Mouse (Mus musculus) adrenal gland, adult 18-20 months (tissue): ENCODE results near the gene Tmem198. TPM values are rescaled to one million over a fixed set of nuclear protein-coding genes. Genes with fewer than 3 reads are reported as not detected.

Experiments used
- DNase-seq, 2 experiments: peaks; one replicate each; pipeline ENCODE4 v3.0.0; 2021 to 2022; ENCODE audit warnings: low spot score in 2 of 2
- long read RNA-seq, 2 experiments: library from polyadenylated mRNA; stranded (forward); transcript quantifications; one replicate each; pipeline ENCODE4 v2.0.0; 2021
- total RNA-seq, 2 experiments: library from RNA; stranded (reverse); gene quantifications; 1 replicate in 1 of 2; 2 replicates in 1 of 2; pipeline ENCODE4 v1.2.3; 2021

The Tmem198 gene
- 1 to 10 TPM; 3.5 to 6.2 TPM for total RNA-seq
- long read RNA-seq, experiment 1, transcript Tmem198-202 (5 exons, 2,185 nt) = major isoform, 5 of 8 reads
- long read RNA-seq, experiment 1, partial matches to known transcripts = 0 of 8 reads
- long read RNA-seq, experiment 1, other reads (novel, unspliced or antisense) = 3 of 8 reads
- long read RNA-seq, experiment 2, transcript Tmem198-202 (5 exons, 2,185 nt) = major isoform, 8 of 16 reads
- long read RNA-seq, experiment 2, partial matches to known transcripts = 1 of 16 reads
- long read RNA-seq, experiment 2, other reads (novel, unspliced or antisense) = 7 of 16 reads

GRCm38 (mm10) chr1:75478916-75479634 is at the start of gene Tmem198, which contains the start of gene Chpf:
Gene Tmem198, plus strand, starts transcription at chr1:75479532.
Gene Chpf, minus strand, starts transcription at chr1:75479307.
- peak; percentile 93 to 98 for DNase-seq

GRCm38 (mm10) chr1:75435475-75436328 is 43.6 kb upstream of the Tmem198 start, which contains the start of gene Gmppa:
Gene Gmppa, plus strand, starts transcription at chr1:75435930.
- peak; percentile 73 to 75 for DNase-seq

- DNase-seq = no peak
Observed at GRCm38 (mm10) chr1:75438782-75439181, 40.5 kb upstream of the Tmem198 start.

GRCm38 (mm10) chr1:75440661-75441060 is 38.7 kb upstream of the Tmem198 start:
- DNase-seq = no peak

GRCm38 (mm10) chr1:75441471-75441996 is 37.8 kb upstream of the Tmem198 start:
- DNase-seq = no peak

GRCm38 (mm10) chr1:75442171-75442570 is 37.2 kb upstream of the Tmem198 start:
- no peak for DNase-seq

- no peak for DNase-seq
Observed at GRCm38 (mm10) chr1:75442811-75443210, 36.5 kb upstream of the Tmem198 start.

GRCm38 (mm10) chr1:75443247-75444024 is 35.9 kb upstream of the Tmem198 start:
- DNase-seq = no peak

GRCm38 (mm10) chr1:75444208-75444607 is 35.1 kb upstream of the Tmem198 start:
- DNase-seq = no peak

GRCm38 (mm10) chr1:75445141-75445701 is 34.1 kb upstream of the Tmem198 start:
- no peak for DNase-seq

- peak; percentile 71 to 76 for DNase-seq
Observed at GRCm38 (mm10) chr1:75445751-75446611, 33.4 kb upstream of the Tmem198 start.

GRCm38 (mm10) chr1:75446656-75447055 is 32.7 kb upstream of the Tmem198 start:
- no peak for DNase-seq

GRCm38 (mm10) chr1:75447265-75448051 is 31.9 kb upstream of the Tmem198 start:
- no peak for DNase-seq

GRCm38 (mm10) chr1:75448052-75448431 is 31.3 kb upstream of the Tmem198 start:
- DNase-seq = no peak

- no peak for DNase-seq
Observed at GRCm38 (mm10) chr1:75448937-75449336, 30.4 kb upstream of the Tmem198 start.

- DNase-seq = no peak
Observed at GRCm38 (mm10) chr1:75449377-75450135, 29.8 kb upstream of the Tmem198 start.

GRCm38 (mm10) chr1:75450314-75451005 is 28.9 kb upstream of the Tmem198 start, which contains the start of gene Asic4:
Gene Asic4, plus strand, starts transcription at chr1:75450436.
- DNase-seq = no peak
